Mouse (Mus musculus) olfactory bulb, adult 2 months (tissue): ENCODE measurements around the gene Cyp1a2. TPM values are rescaled to one million over a fixed set of nuclear protein-coding genes. Genes with fewer than 3 reads are reported as not detected.

Experiments used
- H3K27ac ChIP-seq: fragments of 200-500 bp; 2 replicates; pipeline ENCODE4 v1.5.1; 2012; ENCODE audit warnings: low read depth, low read length; ENCODE audit not compliant: insufficient read depth
- H3K4me1 ChIP-seq: fragments of 200-500 bp; 2 replicates; pipeline ENCODE4 v1.6.1; 2012; ENCODE audit warnings: low read length; ENCODE audit not compliant: control insufficient read depth, insufficient read depth
- H3K4me3 ChIP-seq: fragments of 200-500 bp; 2 replicates; pipeline ENCODE4 v1.5.1; 2012; ENCODE audit warnings: mild to moderate bottlenecking, low read depth, low read length, moderate library complexity; ENCODE audit not compliant: insufficient read depth
- CTCF ChIP-seq: fragments of 200-500 bp; IDR thresholded peaks from 2 replicates; pipeline ENCODE4 v1.5.1; 2012; ENCODE audit warnings: low read depth, mild to moderate bottlenecking, low read length, moderate library complexity; ENCODE audit not compliant: insufficient read depth
- POLR2A ChIP-seq: fragments of 200-500 bp; IDR thresholded peaks from 2 replicates; pipeline ENCODE4 v1.6.1; 2012; ENCODE audit warnings: mild to moderate bottlenecking, low read depth, low read length, moderate library complexity; ENCODE audit not compliant: insufficient read depth
- WGBS: fragments of 180-500 bp; shearing (Covaris S2); methylation state at CpG from one replicate; pipeline ENCODE4 v1.1.7; 2018; 5-methylcytosine and 5-hydroxymethylcytosine counted together
- polyA plus RNA-seq: library from polyadenylated mRNA; stranded (reverse); fragments of >200 nt; gene quantifications from 2 replicates; pipeline ENCODE4 v1.2.4, GENCODE M21; 2012; ENCODE audit warnings: low replicate concordance; ENCODE audit not compliant: missing spikeins, insufficient read depth, insufficient read length

The Cyp1a2 gene
- polyA plus RNA-seq, 1 experiment, result not detected

DNA sequence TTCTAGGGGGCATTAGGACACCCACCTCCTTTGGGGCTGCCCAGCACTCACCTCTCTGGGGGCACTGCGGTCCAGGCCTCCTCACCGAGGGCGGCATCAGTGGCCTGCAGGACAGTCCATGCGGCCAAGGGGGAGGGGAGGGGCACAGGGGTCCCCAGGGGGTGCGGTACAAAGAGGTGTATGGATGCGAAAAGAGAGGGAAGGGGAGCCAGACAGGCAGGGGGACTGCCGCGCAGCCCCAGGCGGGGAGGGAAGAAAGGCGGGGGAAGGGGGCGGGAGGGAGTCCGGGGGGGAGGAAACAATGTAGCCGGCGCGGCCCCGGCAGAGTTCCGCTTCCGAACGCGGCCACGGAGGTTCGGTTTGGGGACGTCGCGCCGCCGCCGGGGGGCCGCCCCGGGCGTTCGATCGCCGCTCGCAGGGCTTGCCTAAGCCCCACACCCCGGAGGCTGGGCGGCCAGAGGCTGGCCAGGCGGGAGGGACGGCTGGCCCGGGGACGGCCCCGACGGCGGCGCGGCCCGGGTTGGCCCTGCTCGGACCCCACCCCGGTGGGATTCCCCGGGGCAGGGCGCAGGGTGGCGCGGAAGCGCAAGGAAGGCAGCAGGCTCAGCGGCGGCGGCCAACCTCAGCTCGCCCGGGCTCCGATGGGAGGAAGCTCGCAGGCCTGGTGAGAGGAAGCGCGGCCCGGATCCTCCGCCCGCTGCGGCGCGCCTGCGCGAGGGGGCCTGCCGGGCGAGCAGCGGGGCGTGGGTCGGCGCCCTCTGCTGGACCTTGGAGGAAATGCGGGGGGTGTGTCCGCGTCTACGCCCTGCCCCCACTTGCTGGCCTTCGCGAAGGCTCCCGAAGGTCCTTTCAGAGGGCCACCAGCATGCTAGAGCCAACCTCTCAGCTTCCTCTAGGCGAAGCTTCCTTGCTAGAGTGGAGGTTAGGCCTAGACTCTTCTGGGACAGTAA, 38.3 kb downstream of the Cyp1a2 start:
- peaks cover 38% of the 10 kb centered on the region for H3K4me1 ChIP-seq
- TF ChIP-seq CTCF (peak; percentile 97), POLR2A (peak; percentile 59; the same call in 1 of the 2 replicates)
- under 1% methylated on average over 81 of the region's 85 CpGs for WGBS

DNA sequence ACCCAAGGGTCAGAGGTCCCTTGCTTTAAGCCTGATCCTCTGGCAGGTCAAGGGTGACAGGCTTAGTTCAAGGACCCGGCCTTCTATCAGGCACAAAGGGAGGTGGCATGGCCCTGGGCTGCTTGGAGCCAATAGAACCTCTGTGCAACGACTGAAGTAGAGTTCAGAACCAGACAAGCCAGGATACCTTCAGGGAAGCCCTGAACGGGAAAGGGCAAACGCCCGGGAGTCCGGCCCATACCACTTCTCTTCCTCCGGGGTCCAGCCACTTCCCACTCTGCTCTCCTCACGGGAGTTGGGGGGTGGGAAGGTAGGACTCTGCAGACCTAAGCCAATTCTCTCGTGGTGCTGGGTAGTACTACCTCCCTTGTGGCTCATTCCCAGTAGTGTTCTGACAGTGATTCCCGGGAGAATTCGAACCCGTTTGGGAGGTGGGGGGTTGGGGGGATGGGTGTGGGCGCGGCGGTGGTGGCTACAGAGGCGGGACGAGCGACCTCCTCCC, 39.0 kb downstream of the Cyp1a2 start:
- peak overlapping the region; percentile 48 for H3K27ac ChIP-seq
- peaks cover 45% of the 10 kb centered on the region for H3K4me1 ChIP-seq
- TF ChIP-seq POLR2A (no peak), CTCF (no peak)
- WGBS, result under 1% methylated on average over 18 of the region's 18 CpGs
- H3K4me3 ChIP-seq, result peak overlapping the region; percentile 90

More for the DNA sequence above, 38.3 kb downstream of the Cyp1a2 start:
- H3K27ac ChIP-seq, result peak overlapping the region; percentile 96
- H3K4me3 ChIP-seq, result peak overlapping the region; percentile 90

DNA sequence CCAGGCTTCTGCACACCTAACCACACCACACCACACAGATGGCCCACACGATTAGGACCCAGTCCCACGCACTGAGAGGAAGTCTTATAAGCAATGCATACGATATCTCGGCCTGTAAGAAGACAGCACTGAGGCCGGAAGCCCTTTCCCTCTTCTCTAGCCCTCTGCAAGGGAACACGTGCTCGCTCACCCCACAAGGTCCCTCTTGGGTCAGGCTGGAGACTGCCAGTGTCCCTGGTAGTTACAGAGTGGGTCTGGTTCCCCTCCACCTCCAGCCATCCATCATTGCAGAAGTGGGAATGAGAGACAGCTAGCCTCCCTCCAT, 39.7 kb downstream of the Cyp1a2 start:
- TF ChIP-seq POLR2A (no peak), CTCF (no peak)
- WGBS, result 17% methylated on average over 7 of the region's 7 CpGs

DNA sequence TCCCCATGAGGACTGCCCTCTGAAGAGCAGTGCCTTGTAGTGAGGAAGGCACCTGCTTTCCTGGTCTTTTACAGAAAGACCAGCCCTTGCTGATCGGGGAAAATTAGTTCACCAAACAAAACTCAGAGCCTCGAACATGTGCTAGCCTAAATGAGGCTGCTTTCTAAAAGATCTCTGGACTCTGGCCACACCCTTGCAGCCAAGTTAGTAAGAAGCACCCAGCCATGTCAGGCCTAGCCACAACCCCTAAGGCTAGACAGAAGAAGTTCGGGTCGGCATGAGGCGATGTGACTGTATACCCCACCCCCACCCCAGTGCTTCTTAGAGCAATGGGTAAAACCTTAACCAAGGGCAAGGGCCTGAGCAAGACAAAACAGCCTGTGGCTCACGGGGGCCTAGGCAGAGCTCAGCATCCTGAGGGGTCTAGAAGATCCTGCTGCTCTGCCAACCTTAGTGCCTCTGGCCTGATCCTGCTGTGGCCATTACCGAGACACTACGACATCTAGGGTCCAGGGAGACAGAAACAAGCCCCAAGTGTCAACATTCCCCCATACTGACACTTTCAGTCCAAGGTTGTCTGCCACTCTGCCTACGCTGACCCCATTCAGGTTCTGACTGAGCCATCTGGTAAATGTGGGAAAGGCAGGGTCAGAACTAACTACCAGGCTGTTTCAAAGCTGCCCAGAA, 40.2 kb downstream of the Cyp1a2 start:
- Histone ChIP-seq H3K4me3 (peak overlapping the region; percentile 90), H3K4me1 (peaks cover 56% of the 10 kb centered on the region), H3K27ac (peak overlapping the region; percentile 68)
- no peak for TF ChIP-seq POLR2A
- no peak for TF ChIP-seq CTCF
- WGBS, result 18% methylated on average over 9 of the region's 9 CpGs

More for the DNA sequence above, 39.7 kb downstream of the Cyp1a2 start:
- peak overlapping the region; percentile 68 for H3K27ac ChIP-seq
- peaks cover 51% of the 10 kb centered on the region for H3K4me1 ChIP-seq
- peak overlapping the region; percentile 90 for H3K4me3 ChIP-seq

DNA sequence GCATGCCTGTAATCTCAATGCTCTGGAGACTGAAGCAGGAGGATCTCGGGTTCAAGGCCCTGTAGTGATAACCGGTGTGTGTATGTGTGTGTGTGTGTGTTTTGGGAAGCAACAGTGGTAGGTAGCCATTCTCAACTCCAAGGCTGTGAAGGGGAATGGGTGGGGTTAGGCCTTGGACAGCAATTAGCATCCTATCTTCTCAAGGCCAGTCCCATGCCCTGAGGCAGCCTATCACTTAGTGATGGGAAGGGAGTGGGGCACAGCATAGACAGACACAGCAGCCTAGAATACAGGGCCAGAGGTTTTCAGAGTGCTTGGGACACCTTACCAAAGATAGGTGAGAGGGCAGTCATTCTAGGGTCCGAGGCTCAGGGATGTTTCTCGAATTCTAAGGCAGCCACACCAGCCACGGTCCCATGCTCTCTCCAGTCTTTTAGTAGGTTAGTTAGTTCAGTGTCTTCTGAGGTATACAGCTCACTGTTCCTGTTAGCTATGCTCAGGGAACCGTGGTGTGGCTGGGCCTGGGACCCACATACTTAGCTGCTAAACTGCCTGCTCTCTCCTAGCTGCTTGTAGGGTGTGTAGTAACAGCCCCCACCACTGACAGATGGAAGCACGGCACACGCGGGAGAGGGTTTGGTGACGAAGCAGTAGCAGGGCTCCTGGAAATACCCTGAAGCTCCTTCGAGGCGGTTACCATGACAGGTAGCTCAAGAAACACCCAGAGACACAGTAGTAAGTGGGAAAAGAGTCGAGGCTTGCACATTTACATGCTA, 41.5 kb downstream of the Cyp1a2 start:
- Histone ChIP-seq H3K4me3 (peak overlapping the region; percentile 10), H3K27ac (peak overlapping the region; percentile 87), H3K4me1 (peaks cover 64% of the 10 kb centered on the region)
- WGBS, result 48% methylated on average over 13 of the region's 13 CpGs
- TF ChIP-seq CTCF (no peak), POLR2A (no peak)

DNA sequence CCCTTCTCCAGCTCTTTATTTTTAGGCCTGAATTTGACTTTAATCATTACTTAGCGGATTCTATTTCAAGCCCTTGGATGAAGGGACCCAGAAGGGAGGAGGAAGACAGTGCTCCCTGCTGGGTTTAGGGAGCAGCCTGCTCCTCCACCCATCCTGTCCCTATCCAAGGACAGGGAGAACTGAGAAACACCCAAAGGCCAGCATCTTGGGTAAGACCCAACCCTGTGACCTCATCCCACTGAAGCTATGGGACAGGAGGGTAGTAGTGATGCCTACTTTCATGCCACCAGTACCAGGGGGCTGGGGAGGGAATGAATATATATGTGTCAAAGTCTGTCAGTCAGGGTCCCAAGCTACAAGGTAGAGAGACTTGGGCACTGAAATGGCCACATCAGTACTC, 42.5 kb downstream of the Cyp1a2 start:
- H3K27ac ChIP-seq, result peak overlapping the region; percentile 87
- 8% methylated on average over 1 of the region's 1 CpGs for WGBS
- H3K4me3 ChIP-seq, result no peak overlapping the region
- H3K4me1 ChIP-seq, result peaks cover 62% of the 10 kb centered on the region
- TF ChIP-seq CTCF (no peak), POLR2A (no peak)

DNA sequence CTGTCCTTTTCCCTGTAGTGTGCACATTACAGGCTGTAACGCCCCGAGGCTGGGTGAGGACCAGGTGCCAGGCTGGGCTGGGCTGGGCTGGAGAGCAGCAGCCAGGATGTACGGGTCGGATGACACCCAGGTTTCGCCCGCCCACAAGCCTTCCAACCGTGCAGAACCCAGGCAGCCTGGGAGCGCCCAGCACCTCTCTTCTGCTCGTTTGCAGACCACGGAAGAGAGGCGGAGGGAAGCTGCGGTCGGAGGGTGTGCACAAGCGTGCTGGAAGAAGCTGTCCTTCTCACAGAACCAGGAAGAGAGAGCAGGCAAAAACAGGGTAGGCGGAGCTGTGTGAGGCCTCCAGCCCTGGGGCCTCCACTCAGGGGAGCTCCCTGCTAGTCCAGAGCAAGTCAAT, 43.1 kb downstream of the Cyp1a2 start:
- peaks cover 62% of the 10 kb centered on the region for H3K4me1 ChIP-seq
- TF ChIP-seq POLR2A (0 out of 2 replicates have a peak, but pooled peaks have one; percentile 5), CTCF (no peak)
- peak overlapping the region; percentile 87 for H3K27ac ChIP-seq
- peak overlapping the region; percentile 26 for H3K4me3 ChIP-seq
- WGBS, result 17% methylated on average over 15 of the region's 15 CpGs

DNA sequence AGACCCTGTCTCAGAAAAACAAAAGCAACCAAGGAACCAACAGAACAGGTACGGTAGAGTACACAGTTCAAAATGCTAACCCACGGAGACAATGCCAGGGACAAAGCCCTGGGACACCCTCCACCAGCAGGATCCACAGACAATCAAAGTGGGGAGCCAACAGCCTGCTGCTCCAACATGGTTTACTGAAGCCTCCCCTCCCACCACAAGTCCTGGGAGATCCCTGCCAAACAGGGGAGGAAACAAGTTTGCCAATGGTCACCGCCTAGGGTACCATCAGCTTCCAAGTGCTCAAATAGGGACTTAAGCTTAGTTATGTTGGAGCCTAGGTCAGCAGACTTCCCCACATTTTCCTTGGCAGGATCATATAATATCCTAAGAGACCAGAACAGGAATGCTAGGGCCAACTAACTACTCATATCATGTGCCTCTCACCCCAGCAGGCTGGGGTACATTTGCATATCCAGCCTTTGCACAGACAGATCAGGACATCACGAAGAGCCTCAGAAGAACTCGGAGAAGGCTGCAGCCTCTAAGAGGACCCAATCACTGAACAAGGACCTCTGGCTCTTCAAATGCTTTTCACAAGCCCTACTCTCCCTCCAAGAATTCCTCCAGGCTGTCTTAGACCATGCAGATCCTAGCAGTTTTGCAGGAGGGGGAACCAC, 43.7 kb downstream of the Cyp1a2 start:
- H3K4me1 ChIP-seq, result peaks cover 66% of the 10 kb centered on the region
- peak overlapping the region; percentile 87 for H3K27ac ChIP-seq
- TF ChIP-seq CTCF (no peak), POLR2A (no peak)
- WGBS, result 29% methylated on average over 5 of the region's 5 CpGs
- H3K4me3 ChIP-seq, result peak overlapping the region; percentile 26
